Comparison of ENCODE assay signal across 26 mouse cellular contexts in genomic region chr14:12167215-12167614, GRCm38 (mm10).
DNase-seq lines count a peak whose midpoint lies in the region; ATAC-seq lines count a peak whose summit lies in the region.
"Had no signal": no experiment of that assay in that cellular context is flagged by ENCODE, and none has a peak within 500 bp of the region (broad histone marks: within the 10 kb centered on the region; RNA-seq: fewer than 3 reads in every experiment).

No protein-coding gene starts in this region.

- 59% methylated on average over 4 of the region's 4 CpGs for WGBS in limb, embryonic 13.5 days
- WGBS in limb, embryonic 10.5 days, result 90% methylated on average over 4 of the region's 4 CpGs

- peaks cover 22% of the 10 kb centered on the region for H3K4me1 ChIP-seq in limb, embryonic 13.5 days
- no peaks in the 10 kb centered on the region for H3K4me1 ChIP-seq in limb, embryonic 10.5 days
- H3K4me1 ChIP-seq: liver, embryonic 15.5 days had no signal

- peak; percentile 42; the same call in 1 of the 2 replicates for ATAC-seq in limb, embryonic 13.5 days (ENCODE audit: low FRiP score, low read depth)
- ATAC-seq: hindbrain, embryonic 16.5 days; midbrain, embryonic 16.5 days; Patski had no signal

- intact Hi-C loops in heart, postnatal 36 days (cut with DNase I), result no loop called here

- no peak overlapping the region for H3K4me3 ChIP-seq in limb, embryonic 13.5 days
- H3K4me3 ChIP-seq in limb, embryonic 10.5 days, result no peak overlapping the region
- H3K4me3 ChIP-seq: embryonic facial prominence, embryonic 13.5 days; erythroblast, embryonic 14.5 days; forebrain, embryonic 12.5 days; kidney, embryonic 15.5 days; liver, embryonic 15.5 days had no signal

- no peaks in the 10 kb centered on the region for H3K27me3 ChIP-seq in limb, embryonic 13.5 days
- H3K27me3 ChIP-seq in limb, embryonic 10.5 days (ENCODE audit: low read depth, poor library complexity, severe bottlenecking), result no peaks in the 10 kb centered on the region
- H3K27me3 ChIP-seq: embryonic facial prominence, embryonic 13.5 days; forebrain, embryonic 12.5 days; kidney, embryonic 15.5 days; liver, embryonic 15.5 days; Patski had no signal

- no peak overlapping the region; the same call in 1 of the 2 replicates for H3K27ac ChIP-seq in limb, embryonic 13.5 days
- H3K27ac ChIP-seq in limb, embryonic 10.5 days, result no peak overlapping the region
- H3K27ac ChIP-seq: embryonic facial prominence, embryonic 13.5 days; forebrain, embryonic 12.5 days; kidney, embryonic 15.5 days; liver, embryonic 15.5 days had no signal

- peak; percentile 39 for DNase-seq in adrenal gland, postnatal 10 days
- DNase-seq in adrenal gland, adult 8-10 months, result no peak
- DNase-seq in heart, adult 11 months, result peak; percentile 91
- DNase-seq in heart, postnatal 36 days, result no peak
- no peak for DNase-seq in limb, embryonic 10.5 days (ENCODE audit: low spot score)
- DNase-seq in skeletal muscle tissue, adult 2 months (ENCODE audit: low read depth, low spot score), result peak; percentile 21
- DNase-seq: cerebellum, adult 11 months; cerebellum, adult 9-11 months; embryo, embryonic 11 days; gastrocnemius, postnatal 25 days; kidney, adult 18-20 months; kidney, postnatal 4 days; left cerebral cortex, postnatal 4 days; lung, embryonic 14.5 days; lung, postnatal 14 days; right cerebral cortex, postnatal 25 days; thymus, postnatal 4 days had no signal

- peaks cover 3% of the 10 kb centered on the region for H3K36me3 ChIP-seq in limb, embryonic 13.5 days
- H3K36me3 ChIP-seq in limb, embryonic 10.5 days, result peaks cover 14% of the 10 kb centered on the region
- H3K36me3 ChIP-seq: embryonic facial prominence, embryonic 13.5 days; forebrain, embryonic 12.5 days; liver, embryonic 15.5 days had no signal

- no peak overlapping the region for H3K9ac ChIP-seq in limb, embryonic 13.5 days
- H3K9ac ChIP-seq: embryonic facial prominence, embryonic 13.5 days; forebrain, embryonic 12.5 days; kidney, embryonic 15.5 days; liver, embryonic 15.5 days; lung, embryonic 14.5 days had no signal

- no peaks in the 10 kb centered on the region for H3K9me3 ChIP-seq in limb, embryonic 13.5 days
- no peaks in the 10 kb centered on the region for H3K9me3 ChIP-seq in limb, embryonic 10.5 days (replicated peaks)
- H3K9me3 ChIP-seq: embryonic facial prominence, embryonic 13.5 days; forebrain, embryonic 12.5 days; kidney, embryonic 15.5 days; liver, embryonic 15.5 days had no signal

- no peak overlapping the region for H3K4me2 ChIP-seq in limb, embryonic 13.5 days (replicated peaks)
- H3K4me2 ChIP-seq: embryonic facial prominence, embryonic 13.5 days; forebrain, embryonic 12.5 days; kidney, embryonic 15.5 days; liver, embryonic 15.5 days; lung, embryonic 14.5 days had no signal

Comparison
In these comparisons a context has a peak if more than half of its experiments do, and no peak if none do; other contexts are left out.
1. DNase-seq: peak in adrenal gland, postnatal 10 days (single experiment), heart, adult 11 months (single experiment) and skeletal muscle tissue, adult 2 months (single experiment); none in adrenal gland, adult 8-10 months (single experiment), heart, postnatal 36 days (0 of 2) and limb, embryonic 10.5 days (single experiment).